Mouse (Mus musculus) inflammation-experienced regulatory T-cells (primary cell): ENCODE data around the gene Ckap2. TPM values are rescaled to one million over a fixed set of nuclear protein-coding genes. Genes with fewer than 3 reads are reported as not detected.

Experiments used
- polyA plus RNA-seq, 2 experiments: library from polyadenylated mRNA; unstranded; fragments of 100-300 nt; shearing (Covaris generic); gene quantifications; one replicate each; pipeline ENCODE4 v1.2.1; 2017

Ckap2 gene
- 1 to 10 TPM; 1.8 to 7.9 TPM for polyA plus RNA-seq

GRCm38 (mm10) chr8:22185431-22186397 is at the start of gene Ckap2:
Ckap2 (minus strand) TSS chr8:22185819.

GRCm38 (mm10) chr8:22227061-22227877 is 41.6 kb upstream of the Ckap2 start, which contains the start of gene Thsd1:
Thsd1 (plus strand) TSS chr8:22227313.

DNA sequence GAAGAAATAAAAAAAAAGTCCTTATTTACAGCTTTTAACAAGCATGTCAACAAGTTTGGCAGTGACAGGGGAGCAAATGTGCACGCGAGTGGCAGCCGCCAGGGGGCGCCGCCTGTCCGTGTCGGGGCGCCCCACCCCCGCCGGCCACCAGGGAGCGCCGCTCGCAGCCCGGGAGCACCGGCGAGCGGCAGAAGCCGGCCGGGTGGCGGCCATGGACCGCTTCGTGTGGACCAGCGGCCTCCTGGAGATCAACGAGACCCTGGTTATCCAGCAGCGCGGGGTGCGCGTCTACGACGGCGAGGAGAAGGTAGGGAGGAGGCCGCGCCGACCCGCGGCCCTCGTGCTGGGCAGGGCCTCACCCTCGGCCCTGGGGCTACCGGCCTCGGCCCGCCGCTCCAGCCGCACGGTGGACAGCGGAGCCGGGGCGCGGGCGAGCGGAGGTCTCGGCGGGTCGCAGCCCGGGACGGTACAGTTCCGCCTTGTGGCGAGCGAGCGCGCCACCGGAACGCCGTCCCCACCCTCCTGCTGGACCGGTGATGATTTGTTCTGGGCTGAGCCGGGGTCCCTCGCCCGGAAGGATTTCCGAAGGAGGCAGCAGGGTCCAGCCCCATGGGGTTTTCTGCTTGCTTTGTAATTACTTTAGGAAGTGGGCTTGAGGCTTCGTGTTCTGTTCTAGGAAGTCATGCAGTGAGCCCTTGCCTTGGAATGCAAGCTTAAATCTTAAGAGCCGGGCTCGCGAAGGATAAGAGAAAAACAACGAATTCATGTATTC is 7.2 kb upstream of the Ckap2 start, which contains the start of gene Vps36:
Vps36 (plus strand) TSS at position 150 of the 772 bp plus-strand sequence.

DNA sequence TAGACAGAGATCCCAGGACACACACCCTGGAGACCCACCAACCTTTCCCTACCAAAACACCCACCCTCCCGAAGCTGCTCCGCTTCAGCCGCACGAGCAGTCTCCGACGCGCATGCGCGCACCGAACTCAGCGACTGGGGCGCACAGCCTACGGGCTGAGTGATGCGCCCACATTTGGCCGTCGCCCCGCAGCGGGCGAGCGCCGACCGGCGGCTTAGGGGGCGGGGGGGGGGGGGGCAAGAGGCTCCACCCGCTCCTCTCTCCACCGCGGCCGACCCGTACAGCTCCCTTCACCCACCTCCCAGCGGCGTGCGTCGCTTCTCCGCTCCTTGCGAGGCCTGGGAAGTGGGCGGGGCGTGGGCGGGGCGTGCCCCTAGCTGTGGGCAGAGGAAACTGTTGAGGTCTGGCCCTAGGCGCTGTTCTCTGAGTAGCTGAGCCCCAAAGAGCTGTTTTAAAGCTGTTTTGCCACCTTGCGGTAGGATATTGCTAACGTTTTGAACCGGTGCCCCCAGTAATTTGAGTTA is 19.5 kb downstream of the Ckap2 start, which contains the start of gene Nek3:
Nek3 (minus strand) TSS at position 356 of the 524 bp plus-strand sequence.

GRCm38 (mm10) chr8:22124220-22125152 is 61.1 kb downstream of the Ckap2 start, which contains the start of gene Nek5:
Nek5 (minus strand) TSS chr8:22125053.

Other genes starting within 250 kb of the Ckap2 start
- 1 to 10 TPM in 1 of 2 experiments, not detected in 1; 3.7 TPM for gene Defb35, start 247.5 kb downstream of the Ckap2 start, polyA plus RNA-seq
- gene Defb13, start 239.1 kb downstream of the Ckap2 start, polyA plus RNA-seq, result not detected
- gene Fam90a1a, start 227.1 kb downstream of the Ckap2 start, polyA plus RNA-seq, result 1 to 10 TPM in 1 of 2 experiments, under 1 TPM in 1; 0.17 to 1.7 TPM
- gene Ccdc70, start 216.0 kb downstream of the Ckap2 start, polyA plus RNA-seq, result under 1 TPM in 1 of 2 experiments, not detected in 1; 0.55 TPM
- gene Atp7b, start 125.5 kb downstream of the Ckap2 start, polyA plus RNA-seq, result under 1 TPM; 0.06 to 0.22 TPM
- gene Alg11, start 125.1 kb downstream of the Ckap2 start, polyA plus RNA-seq, result 10 to 100 TPM; 10.3 to 11.7 TPM
- under 1 TPM; 0.06 to 0.31 TPM for gene Nek5, start 60.8 kb downstream of the Ckap2 start, polyA plus RNA-seq
- gene Nek3, start 19.4 kb downstream of the Ckap2 start, polyA plus RNA-seq, result 1 to 10 TPM; 3.8 to 7.1 TPM
- 10 to 100 TPM; 37.0 to 49.8 TPM for gene Vps36, start 7.0 kb upstream of the Ckap2 start, polyA plus RNA-seq
- gene Thsd1, start 41.5 kb upstream of the Ckap2 start, polyA plus RNA-seq, result 1 to 10 TPM in 1 of 2 experiments, under 1 TPM in 1; 0.58 to 2.0 TPM
- under 1 TPM in 1 of 2 experiments, not detected in 1; 0.18 TPM for gene Tpte, start 97.6 kb upstream of the Ckap2 start, polyA plus RNA-seq
- 10 to 100 TPM in 1 of 2 experiments, 1 to 10 TPM in 1; 6.3 to 10.8 TPM for gene Slc25a15, start 212.8 kb upstream of the Ckap2 start, polyA plus RNA-seq
- 10 to 100 TPM; 24.6 to 27.6 TPM for gene Mrps31, start 225.5 kb upstream of the Ckap2 start, polyA plus RNA-seq